Mouse (Mus musculus) ES-Bruce4 (cell line): ENCODE measurements around the gene Mep1a. TPM values are rescaled to one million over a fixed set of nuclear protein-coding genes. Genes with fewer than 3 reads are reported as not detected.
"Not testable (repeated sequence)": the region's sequence is repeated elsewhere in the genome, so short reads cannot be mapped to it uniquely, and the experiment has no call there.

Experiments used
- H3K27ac ChIP-seq: 2 replicates; pipeline ENCODE4 v1.5.1; 2012; ENCODE audit warnings: low read length, inconsistent platforms; ENCODE audit not compliant: insufficient read depth
- H3K27me3 ChIP-seq: 2 replicates; pipeline ENCODE4 v1.6.1; 2012; ENCODE audit warnings: mild to moderate bottlenecking, low read length, inconsistent platforms; ENCODE audit not compliant: control insufficient read depth, poor library complexity, insufficient read depth, severe bottlenecking
- H3K36me3 ChIP-seq: 2 replicates; pipeline ENCODE4 v1.6.1; 2012; ENCODE audit warnings: inconsistent platforms, mild to moderate bottlenecking, low read length, moderate library complexity; ENCODE audit not compliant: control insufficient read depth, poor library complexity, insufficient read depth, severe bottlenecking
- H3K4me1 ChIP-seq: one replicate; pipeline ENCODE4 v1.8.1; 2011; ENCODE audit warnings: low read length; ENCODE audit not compliant: control insufficient read depth, insufficient read depth
- H3K4me3 ChIP-seq: 2 replicates; pipeline ENCODE4 v1.5.1; 2011; ENCODE audit warnings: low read depth, mild to moderate bottlenecking, low read length
- H3K9ac ChIP-seq: 2 replicates; pipeline ENCODE4 v1.6.1; 2012; ENCODE audit warnings: low read depth, mild to moderate bottlenecking, inconsistent platforms; ENCODE audit not compliant: poor library complexity, severe bottlenecking
- H3K9me3 ChIP-seq: replicated peaks from 2 replicates; pipeline ENCODE4 v1.6.1; 2012; ENCODE audit warnings: mild to moderate bottlenecking, low read length, inconsistent platforms; ENCODE audit not compliant: control insufficient read depth, poor library complexity, insufficient read depth, severe bottlenecking
- CTCF ChIP-seq: IDR thresholded peaks from one replicate; pipeline ENCODE4 v1.8.1; 2011; ENCODE audit warnings: low read depth, low read length
- EP300 ChIP-seq: IDR thresholded peaks from 2 replicates; pipeline ENCODE4 v1.6.1; 2011; ENCODE audit warnings: low read depth, low read length; ENCODE audit not compliant: insufficient read depth
- POLR2A ChIP-seq: IDR thresholded peaks from one replicate; pipeline ENCODE4 v1.8.1; 2011; ENCODE audit warnings: low read length; ENCODE audit not compliant: insufficient read depth
- polyA plus RNA-seq: library from polyadenylated mRNA; stranded (reverse); fragments of >200 nt; gene quantifications from 2 replicates; pipeline ENCODE4 v1.2.4, GENCODE M21; 2011; ENCODE audit warnings: low read depth; ENCODE audit not compliant: missing spikeins, insufficient read depth, insufficient read length

The Mep1a gene
- not detected in 2 replicates for polyA plus RNA-seq

GRCm38 (mm10) chr17:43502592-43502991, at the start of gene Mep1a:
Gene Mep1a (minus strand): TSS chr17:43502812.
- Histone ChIP-seq H3K27ac (no peak within 1 kb of the TSS), H3K36me3 (no peaks in the 10 kb centered on the region), H3K4me3 (no peak within 1 kb of the TSS), H3K4me1 (no peaks in the 10 kb centered on the region), H3K27me3 (no peaks in the 10 kb centered on the region), H3K9ac (no peak within 1 kb of the TSS), H3K9me3 (no peaks in the 10 kb centered on the region)
- TF ChIP-seq EP300 (no peak), CTCF (no peak), POLR2A (no peak)

GRCm38 (mm10) chr17:43551122-43551630, 48.6 kb upstream of the Mep1a start:
- Histone ChIP-seq H3K4me1 (no peaks in the 10 kb centered on the region), H3K27me3 (no peaks in the 10 kb centered on the region), H3K9ac (no peak overlapping the region), H3K4me3 (no peak overlapping the region), H3K36me3 (no peaks in the 10 kb centered on the region), H3K9me3 (no peaks in the 10 kb centered on the region), H3K27ac (no peak overlapping the region)
- TF ChIP-seq EP300: no peak
- TF ChIP-seq POLR2A: no peak
- no peak for TF ChIP-seq CTCF

- Histone ChIP-seq H3K27ac (no peak overlapping the region), H3K9ac (no peak overlapping the region), H3K4me3 (no peak overlapping the region), H3K36me3 (no peaks in the 10 kb centered on the region), H3K27me3 (no peaks in the 10 kb centered on the region), H3K9me3 (no peaks in the 10 kb centered on the region), H3K4me1 (no peaks in the 10 kb centered on the region)
- TF ChIP-seq CTCF (no peak), POLR2A (no peak), EP300 (no peak)
These were observed 41.4 kb upstream of the Mep1a start for GRCm38 (mm10) chr17:43544040-43544439.

GRCm38 (mm10) chr17:43543539-43543938, 40.9 kb upstream of the Mep1a start, which contains the start of gene Ankrd66:
Gene Ankrd66 (minus strand): TSS chr17:43543639.
- no peaks in the 10 kb centered on the region for H3K36me3 ChIP-seq
- H3K4me1 ChIP-seq: no peaks in the 10 kb centered on the region
- no peaks in the 10 kb centered on the region for H3K27me3 ChIP-seq
- H3K4me3 ChIP-seq: no peak within 1 kb of the TSS
- no peak within 1 kb of the TSS for H3K27ac ChIP-seq
- H3K9me3 ChIP-seq: no peaks in the 10 kb centered on the region
- TF ChIP-seq CTCF (no peak), EP300 (no peak), POLR2A (no peak)
- H3K9ac ChIP-seq: no peak within 1 kb of the TSS

- no peak overlapping the region for H3K4me3 ChIP-seq
- TF ChIP-seq EP300: no peak
- no peak for TF ChIP-seq POLR2A
- no peak for TF ChIP-seq CTCF
These were observed 36.2 kb upstream of the Mep1a start for GRCm38 (mm10) chr17:43538767-43539166.

DNA sequence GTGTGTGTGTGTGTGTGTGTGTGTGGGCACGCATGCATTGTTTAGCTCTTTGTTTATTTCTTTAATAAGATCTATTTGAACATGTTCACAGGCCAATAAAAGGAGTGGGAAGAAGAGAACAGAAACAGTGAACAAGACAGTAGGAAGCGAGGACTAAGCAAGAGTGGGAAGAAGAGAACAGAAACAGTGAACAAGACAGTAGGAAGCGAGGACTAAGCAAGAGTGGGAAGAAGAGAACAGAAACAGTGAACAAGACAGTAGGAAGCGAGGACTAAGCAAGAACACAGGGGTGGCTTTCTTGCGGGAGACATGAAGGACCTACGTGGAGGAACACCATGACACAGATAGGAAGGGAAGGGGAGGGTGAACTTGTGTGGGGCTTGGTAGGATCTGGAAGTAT, 34.2 kb upstream of the Mep1a start:
- H3K4me3 ChIP-seq, H3K4me1 ChIP-seq, H3K36me3 ChIP-seq, H3K27me3 ChIP-seq, H3K9ac ChIP-seq, H3K9me3 ChIP-seq, H3K27ac ChIP-seq: not testable (repeated sequence)

More at GRCm38 (mm10) chr17:43538767-43539166, 36.2 kb upstream of the Mep1a start:
- no peaks in the 10 kb centered on the region for H3K36me3 ChIP-seq
- no peaks in the 10 kb centered on the region for H3K9me3 ChIP-seq
- H3K27me3 ChIP-seq: no peaks in the 10 kb centered on the region
- H3K27ac ChIP-seq: no peak overlapping the region
- H3K4me1 ChIP-seq: no peaks in the 10 kb centered on the region
- H3K9ac ChIP-seq: no peak overlapping the region
